13 mouse cellular contexts compared by ENCODE assay signal in the genomic region with DNA sequence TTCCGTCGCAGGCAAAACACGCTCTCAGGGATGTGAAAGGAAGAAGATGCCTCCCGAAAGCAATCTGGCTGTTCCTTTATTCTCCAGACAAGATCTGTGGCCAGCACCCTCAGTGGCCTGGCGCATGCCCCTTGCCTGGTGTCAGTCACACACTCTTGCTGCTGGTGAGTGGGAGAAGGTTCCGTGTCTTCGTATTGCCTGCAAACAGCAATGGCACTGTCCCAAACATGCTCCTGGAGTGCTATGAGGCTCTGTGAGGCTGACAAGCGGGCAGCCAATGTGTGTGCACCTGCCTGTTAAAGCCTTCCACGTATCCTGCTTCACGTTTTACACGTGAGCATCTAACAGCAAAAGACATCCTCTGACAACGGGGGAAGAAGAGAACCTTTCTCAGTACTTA. TPM values are rescaled to one million over a fixed set of nuclear protein-coding genes. Genes with fewer than 3 reads are reported as not detected.
DNase-seq lines count a peak whose midpoint lies in the region; ATAC-seq and TF ChIP-seq lines count a peak whose summit lies in the region.
"Had no signal": no experiment of that assay in that cellular context is flagged by ENCODE, and none has a peak within 500 bp of the region (broad histone marks: within the 10 kb centered on the region; RNA-seq: fewer than 3 reads in every experiment).

No protein-coding gene starts in this region.

- H3K4me2 ChIP-seq in neural tube, embryonic 15.5 days = peak overlapping the region; percentile 29
- H3K4me2 ChIP-seq: embryonic facial prominence, embryonic 12.5 days; neural tube, embryonic 12.5 days had no signal

- peak; percentile 61 to 63 for DNase-seq in cerebellum, postnatal 14 days
- DNase-seq in cerebellum, adult 9-11 months = no peak
- DNase-seq in layer of hippocampus, adult 2 months (ENCODE audit: low spot score in 2 of 2) = no peak
- no peak for DNase-seq in layer of hippocampus, postnatal 10 days (ENCODE audit: low spot score in 2 of 2)
- peak; percentile 7 to 17 for DNase-seq in layer of hippocampus, postnatal 25 days (ENCODE audit: extremely low spot score in 1 of 2, low spot score in 1 of 2)
- no peak for DNase-seq in adrenal gland, postnatal 4 days (ENCODE audit: low spot score in 2 of 2)
- DNase-seq: B cell, adult 2 months; gastrocnemius, adult 2 months; kidney, adult 8-10 months had no signal

- TF ChIP-seq CTCF in layer of hippocampus, adult 2 months (conservative IDR thresholded peaks at IDR 0.05) = no peak

- H3K9me3 ChIP-seq in neural tube, embryonic 15.5 days (replicated peaks) = no peaks in the 10 kb centered on the region
- H3K9me3 ChIP-seq: embryonic facial prominence, embryonic 12.5 days; neural tube, embryonic 12.5 days had no signal

- peak; percentile 40; the same call in 1 of the 2 replicates for ATAC-seq in neural tube, embryonic 15.5 days (ENCODE audit: low FRiP score)
- no peak for ATAC-seq in megakaryocyte progenitor cell, adult 5-6 weeks (replicated peaks; ENCODE audit: poor library complexity)

- H3K4me1 ChIP-seq in neural tube, embryonic 15.5 days = peaks cover 15% of the 10 kb centered on the region
- H3K4me1 ChIP-seq: embryonic facial prominence, embryonic 12.5 days; neural tube, embryonic 12.5 days had no signal

- H3K27me3 ChIP-seq in neural tube, embryonic 15.5 days (replicated peaks) = no peaks in the 10 kb centered on the region
- H3K27me3 ChIP-seq: embryonic facial prominence, embryonic 12.5 days; neural tube, embryonic 12.5 days had no signal

- peak overlapping the region; percentile 76 for H3K27ac ChIP-seq in layer of hippocampus, adult 2 months
- H3K27ac ChIP-seq in neural tube, embryonic 15.5 days (replicated peaks) = peak overlapping the region; percentile 73
- H3K27ac ChIP-seq: embryonic facial prominence, embryonic 12.5 days; gastrocnemius, adult 2 months; neural tube, embryonic 12.5 days had no signal

- no peak overlapping the region for H3K9ac ChIP-seq in neural tube, embryonic 15.5 days (replicated peaks)
- H3K9ac ChIP-seq: embryonic facial prominence, embryonic 12.5 days; neural tube, embryonic 12.5 days had no signal

- H3K4me3 ChIP-seq in layer of hippocampus, adult 2 months = peak overlapping the region; percentile 44
- H3K4me3 ChIP-seq in neural tube, embryonic 15.5 days (replicated peaks) = no peak overlapping the region
- H3K4me3 ChIP-seq: embryonic facial prominence, embryonic 12.5 days; gastrocnemius, adult 2 months; neural tube, embryonic 12.5 days had no signal

- H3K36me3 ChIP-seq in neural tube, embryonic 15.5 days = no peaks in the 10 kb centered on the region
- H3K36me3 ChIP-seq: embryonic facial prominence, embryonic 12.5 days; neural tube, embryonic 12.5 days had no signal

- 71% methylated on average over 12 of the region's 12 CpGs for WGBS in neural tube, embryonic 15.5 days

RNA-seq across cellular contexts. Expression of gene Rasgef1b, which starts 25.0 kb away (rescaled TPM):
- total RNA-seq in layer of hippocampus, adult 2 months (2021) = 10 to 100 TPM; 11.1 to 11.9 TPM
- total RNA-seq in layer of hippocampus, postnatal 10 days (2021) = 10 to 100 TPM; 26.5 to 32.1 TPM
- total RNA-seq in layer of hippocampus, postnatal 25 days (2021) = 10 to 100 TPM; 15.9 to 17.6 TPM
- 48.6 and 53.9 TPM in 2 replicates for polyA plus RNA-seq in neural tube, embryonic 15.5 days (2015; fragmentation: Nextera tagmentation; extraction: Ambion mirVana)
- 10 to 100 TPM in 1 of 2 experiments, 1 to 10 TPM in 1; 9.1 to 10.1 TPM for total RNA-seq in adrenal gland, postnatal 4 days (2021)
- total RNA-seq in megakaryocyte progenitor cell, adult 5-6 weeks (2015) = 0.83 and 1.8 TPM in 2 replicates
- 1.9 and 2.2 TPM in 2 replicates for total RNA-seq in megakaryocyte progenitor cell, adult 5-6 weeks (2017)

Comparison
In these comparisons a context has a peak if more than half of its experiments do, and no peak if none do; other contexts are left out.
1. DNase-seq: peak in cerebellum, postnatal 14 days (2 of 2) and layer of hippocampus, postnatal 25 days (2 of 2); none in cerebellum, adult 9-11 months (single experiment), layer of hippocampus, adult 2 months (0 of 2), layer of hippocampus, postnatal 10 days (0 of 2) and adrenal gland, postnatal 4 days (0 of 2).